Mouse (Mus musculus): ENCODE data around the gene Sec22b. TPM values are rescaled to one million over a fixed set of nuclear protein-coding genes. Genes with fewer than 3 reads are reported as not detected.

The Sec22b gene
- polyA plus RNA-seq, 1 experiment from 2014 or later = 111 TPM

Other genes starting within 250 kb of the Sec22b start
- 11.8 and 14.0 TPM in 2 replicates for gene Prkab2, start 243.0 kb upstream of the Sec22b start, polyA plus RNA-seq (2014; fragmentation: Nextera tagmentation; extraction: Ambion mirVana)
- not detected in 2 replicates for gene Gm17651, start 226.5 kb upstream of the Sec22b start, polyA plus RNA-seq (2014; fragmentation: Nextera tagmentation; extraction: Ambion mirVana)
- 75.8 and 87.1 TPM in 2 replicates for gene Pde4dip, start 12.5 kb upstream of the Sec22b start, polyA plus RNA-seq (2014; fragmentation: Nextera tagmentation; extraction: Ambion mirVana)
- 8.2 and 13.6 TPM in 2 replicates for gene Notch2, start 112.3 kb downstream of the Sec22b start, polyA plus RNA-seq (2014; fragmentation: Nextera tagmentation; extraction: Ambion mirVana)